Mouse (Mus musculus): ENCODE data around the gene Pabpn1l.
"Not testable (repeated sequence)": the region's sequence is repeated elsewhere in the genome, so short reads cannot be mapped to it uniquely, and the experiment has no call there.

The Pabpn1l gene

GRCm38 (mm10) chr8:122576648-122577022 is 45.9 kb downstream of the Pabpn1l start, which contains the start of gene Aprt:
Aprt (minus strand) TSS chr8:122576909.
- peak; percentile 94 to 96 for DNase-seq (ENCODE audit: low spot score in 2 of 2)

GRCm38 (mm10) chr8:122575735-122576647 is 46.5 kb downstream of the Pabpn1l start:
- no peak for DNase-seq (ENCODE audit: low spot score in 2 of 2)

- DNase-seq (ENCODE audit: low spot score in 2 of 2): no peak
Measured at GRCm38 (mm10) chr8:122575286-122575685, 47.3 kb downstream of the Pabpn1l start.

- DNase-seq (ENCODE audit: low spot score in 2 of 2): no peak
Measured at GRCm38 (mm10) chr8:122574667-122575251, 47.8 kb downstream of the Pabpn1l start.

- no peak for DNase-seq (ENCODE audit: low spot score in 2 of 2)
Measured at GRCm38 (mm10) chr8:122574264-122574663, 48.3 kb downstream of the Pabpn1l start.

- DNase-seq (ENCODE audit: low spot score in 2 of 2): no peak
Measured at GRCm38 (mm10) chr8:122573577-122573976, 49.0 kb downstream of the Pabpn1l start.

GRCm38 (mm10) chr8:122573176-122573575 is 49.4 kb downstream of the Pabpn1l start:
- not testable (repeated sequence) for DNase-seq (ENCODE audit: low spot score in 2 of 2)

GRCm38 (mm10) chr8:122572751-122573150 is 49.8 kb downstream of the Pabpn1l start:
- DNase-seq (ENCODE audit: low spot score in 2 of 2): no peak

GRCm38 (mm10) chr8:122571750-122572267 is 50.7 kb downstream of the Pabpn1l start:
- no peak for DNase-seq (ENCODE audit: low spot score in 2 of 2)

- DNase-seq (ENCODE audit: low spot score in 2 of 2): no peak
Measured at GRCm38 (mm10) chr8:122571153-122571552, 51.4 kb downstream of the Pabpn1l start.

- no peak for DNase-seq (ENCODE audit: low spot score in 2 of 2)
Measured at GRCm38 (mm10) chr8:122569996-122570395, 52.5 kb downstream of the Pabpn1l start.
